Mouse (Mus musculus): Measurements from ENCODE around the gene 2010005H15Rik. TPM values are rescaled to one million over a fixed set of nuclear protein-coding genes. Genes with fewer than 3 reads are reported as not detected.

2010005H15Rik gene
- polyA plus RNA-seq, 1 experiment = not detected

DNA sequence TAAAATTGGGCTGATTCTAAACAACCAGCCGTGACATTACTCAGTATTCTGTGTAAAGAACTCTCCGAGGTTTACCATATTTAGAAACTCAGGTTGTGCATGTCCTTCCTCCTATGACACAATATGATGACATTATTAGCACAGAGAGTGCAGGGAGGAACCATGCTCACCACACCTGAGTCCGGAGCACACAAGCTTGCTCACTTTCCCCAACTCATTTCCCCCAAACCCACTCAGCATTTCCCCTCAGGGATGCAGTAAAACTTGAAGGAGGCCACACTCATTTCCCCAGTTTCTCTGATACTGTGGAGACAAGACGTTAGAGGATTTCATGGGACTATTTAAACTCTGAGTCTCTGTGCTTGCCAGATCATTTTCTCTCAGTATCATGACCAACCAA, 67.9 kb downstream of the 2010005H15Rik start:
- H3K4me1 ChIP-seq (ENCODE audit: control insufficient read depth, insufficient read depth, low read length) = no peaks in the 10 kb centered on the region
- no peak for DNase-seq
- H3K27me3 ChIP-seq (ENCODE audit: control insufficient read depth, insufficient read depth, low read length) = no peaks in the 10 kb centered on the region
- H3K4me3 ChIP-seq (replicated peaks; ENCODE audit: insufficient read depth, low read depth, low read length) = no peak overlapping the region
- no peak for TF ChIP-seq POLR2A (IDR thresholded peaks at IDR 0.05; ENCODE audit: borderline replicate concordance, insufficient read depth, low read length)
- no peak for TF ChIP-seq CTCF (IDR thresholded peaks at IDR 0.05; ENCODE audit: borderline replicate concordance, insufficient read depth, low read depth, low read length)
- 87% methylated on average over 4 of the region's 4 CpGs for WGBS
- no peak overlapping the region for H3K27ac ChIP-seq (ENCODE audit: insufficient read depth, low read length)

Other genes starting within 250 kb of the 2010005H15Rik start
- 46.2 and 46.6 TPM in 2 replicates for gene Kpna1, start 242.7 kb upstream of the 2010005H15Rik start, polyA plus RNA-seq (2012; rRNA removed)
- 5.1 and 6.4 TPM in 2 replicates for gene Wdr5b, start 180.3 kb upstream of the 2010005H15Rik start, polyA plus RNA-seq (2012; rRNA removed)
- gene Fam162a, start 149.9 kb upstream of the 2010005H15Rik start, polyA plus RNA-seq (2012; rRNA removed) = 163 and 166 TPM in 2 replicates
- 19.2 and 20.5 TPM in 2 replicates for gene Ccdc58, start 149.8 kb upstream of the 2010005H15Rik start, polyA plus RNA-seq (2012; rRNA removed)
- gene Csta1, start 90.2 kb upstream of the 2010005H15Rik start, polyA plus RNA-seq (2012; rRNA removed) = not detected in 2 replicates
- not detected in 2 replicates for gene Stfa2l1, start 64.7 kb upstream of the 2010005H15Rik start, polyA plus RNA-seq (2012; rRNA removed)
- gene Gm5483, start 37.3 kb upstream of the 2010005H15Rik start, polyA plus RNA-seq (2012; rRNA removed) = not detected in 2 replicates
- gene Gm5416, start 11.1 kb upstream of the 2010005H15Rik start, polyA plus RNA-seq (2012; rRNA removed) = not detected in 2 replicates
- not detected in 2 replicates for gene Stfa1, start 55.5 kb downstream of the 2010005H15Rik start, polyA plus RNA-seq (2012; rRNA removed)
- gene BC117090, start 112.9 kb downstream of the 2010005H15Rik start, polyA plus RNA-seq (2012; rRNA removed) = not detected in 2 replicates
- not detected in 2 replicates for gene BC100530, start 146.3 kb downstream of the 2010005H15Rik start, polyA plus RNA-seq (2012; rRNA removed)
- not detected in 2 replicates for gene Stfa2, start 187.0 kb downstream of the 2010005H15Rik start, polyA plus RNA-seq (2012; rRNA removed)
- not detected in 2 replicates for gene Stfa3, start 233.9 kb downstream of the 2010005H15Rik start, polyA plus RNA-seq (2012; rRNA removed)